Mouse (Mus musculus) left cerebral cortex, adult 6 months (tissue): Measurements from ENCODE around the gene Cog2. TPM values are rescaled to one million over a fixed set of nuclear protein-coding genes. Genes with fewer than 3 reads are reported as not detected.

ENCODE experiments used
- long read RNA-seq, 2 experiments: library from polyadenylated mRNA; unstranded; transcript quantifications; one replicate each; pipeline ENCODE4 v2.0.0; 2019 to 2020
- polyA plus RNA-seq: library from polyadenylated mRNA; unstranded; fragments of <200 nt; fragmentation: Nextera tagmentation; gene quantifications from 2 replicates; pipeline ENCODE4 v1.2.3, GENCODE M21; 2021

Gene Cog2
- polyA plus RNA-seq, result 20.9 and 23.6 TPM in 2 replicates
- long read RNA-seq, experiment 1, transcript Cog2-201 (18 exons, 2,825 nt), result major isoform, 180 of 230 reads
- long read RNA-seq, experiment 1, partial matches to known transcripts, result 25 of 230 reads
- long read RNA-seq, experiment 1, other reads (novel, unspliced or antisense), result 25 of 230 reads
- long read RNA-seq, experiment 2, transcript Cog2-201 (18 exons, 2,825 nt), result major isoform, 14 of 24 reads
- long read RNA-seq, experiment 2, partial matches to known transcripts, result 9 of 24 reads
- long read RNA-seq, experiment 2, other reads (novel, unspliced or antisense), result 1 of 24 reads

GRCm38 (mm10) chr8:124520249-124521080 is at the start of gene Cog2:
Cog2 (plus strand) TSS chr8:124520767.

DNA sequence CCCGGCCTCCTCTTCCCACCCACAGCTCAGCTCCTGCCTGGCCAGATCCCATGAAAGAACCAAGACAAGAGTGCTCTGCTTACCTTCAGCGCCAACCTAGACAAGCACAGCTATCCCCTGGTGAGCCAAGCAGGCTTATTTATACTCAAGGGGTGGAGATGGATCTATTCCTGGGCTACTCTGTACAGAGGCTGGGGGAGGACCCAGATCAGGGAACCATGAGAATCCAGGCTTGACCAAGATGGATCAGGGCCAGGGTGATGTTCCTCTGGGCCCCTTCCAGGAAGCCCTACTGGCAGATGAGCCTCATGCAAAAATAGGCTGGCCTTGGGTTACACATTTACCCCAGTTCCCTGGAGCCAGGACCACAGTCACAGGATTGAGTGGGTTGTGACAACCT is 49.0 kb downstream of the Cog2 start, which contains the start of gene Agt:
Gene Agt (minus strand): TSS at position 114 of the 400 bp plus-strand sequence.

DNA sequence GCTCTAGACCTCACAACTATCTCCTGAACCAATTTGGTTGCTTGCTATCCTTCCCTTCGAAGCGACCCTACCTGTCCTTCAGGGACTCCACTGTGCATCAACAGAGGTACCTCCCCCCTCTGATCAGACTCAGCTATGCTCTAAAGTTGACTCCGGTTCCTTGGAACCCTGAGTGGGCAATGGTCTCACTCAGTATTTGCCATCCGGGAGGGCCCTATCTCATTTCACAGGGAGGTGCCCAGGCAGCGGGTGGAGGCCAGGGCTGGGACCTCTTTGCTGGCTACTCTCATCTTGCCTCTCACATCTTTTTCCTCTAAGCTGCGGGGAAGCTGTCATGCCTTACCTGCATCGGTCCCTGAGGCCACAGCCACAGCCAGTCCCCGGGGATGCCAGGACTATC is 55.2 kb downstream of the Cog2 start, which contains the start of gene Capn9:
Gene Capn9 (plus strand): TSS at position 301 of the 400 bp plus-strand sequence.

Other genes with a start within 250 kb of the Cog2 start
- 30.7 and 46.2 TPM in 2 replicates for gene Pgbd5, start 81.1 kb upstream of the Cog2 start, polyA plus RNA-seq
- gene Agt, start 48.9 kb downstream of the Cog2 start, polyA plus RNA-seq, result 8.5 and 15.3 TPM in 2 replicates
- gene Capn9, start 55.3 kb downstream of the Cog2 start, polyA plus RNA-seq, result 0.11 and 0.19 TPM in 2 replicates
- gene 2310022B05Rik, start 142.6 kb downstream of the Cog2 start, polyA plus RNA-seq, result 10.1 and 23.4 TPM in 2 replicates
- 11.5 and 11.7 TPM in 2 replicates for gene Ttc13, start 201.2 kb downstream of the Cog2 start, polyA plus RNA-seq
- 8.2 and 9.9 TPM in 2 replicates for gene Arv1, start 201.4 kb downstream of the Cog2 start, polyA plus RNA-seq
- 0.44 and 3.3 TPM in 2 replicates for gene Fam89a, start 231.1 kb downstream of the Cog2 start, polyA plus RNA-seq